ENCODE assay signal across 10 mouse cellular contexts in genomic region chr16:13640064-13640463, GRCm38 (mm10). TPM values are rescaled to one million over a fixed set of nuclear protein-coding genes. Genes with fewer than 3 reads are reported as not detected.
A peak's percentile ranks its signal among the peaks of the same experiment; 100 is the strongest.
DNase-seq lines count a peak whose midpoint lies in the region; ATAC-seq and TF ChIP-seq lines count a peak whose summit lies in the region.
"Had no signal": no experiment of that assay in that cellular context is flagged by ENCODE, and none has a peak within 500 bp of the region (broad histone marks: within the 10 kb centered on the region; RNA-seq: fewer than 3 reads in every experiment).

No protein-coding gene starts in this region.

- TF ChIP-seq CTCF in forebrain, postnatal 0 days (IDR thresholded peaks at IDR 0.05; ENCODE audit: low read depth): peak; percentile 45
- TF ChIP-seq CTCF in lung, adult 2 months (IDR thresholded peaks at IDR 0.05; ENCODE audit: insufficient read depth, low read length): peak; percentile 22; the same call in 1 of the 2 replicates

- TF ChIP-seq POLR2A in lung, adult 2 months (IDR thresholded peaks at IDR 0.05; ENCODE audit: borderline replicate concordance, extremely low read depth, low read depth, low read length): no peak

- no peaks in the 10 kb centered on the region for H3K9me3 ChIP-seq in forebrain, postnatal 0 days (ENCODE audit: low read length)
- no peaks in the 10 kb centered on the region for H3K9me3 ChIP-seq in forebrain, embryonic 11.5 days (ENCODE audit: control insufficient read depth, low read length)
- no peaks in the 10 kb centered on the region for H3K9me3 ChIP-seq in midbrain, embryonic 11.5 days (ENCODE audit: control insufficient read depth, low read length)
- H3K9me3 ChIP-seq: hindbrain, embryonic 13.5 days; liver, embryonic 13.5 days had no signal

- no peaks in the 10 kb centered on the region for H3K4me1 ChIP-seq in forebrain, postnatal 0 days (ENCODE audit: insufficient read depth)
- no peaks in the 10 kb centered on the region for H3K4me1 ChIP-seq in forebrain, embryonic 11.5 days (replicated peaks; ENCODE audit: control insufficient read depth, insufficient read depth, low read length)
- H3K4me1 ChIP-seq in lung, adult 2 months (ENCODE audit: control insufficient read depth, insufficient read depth, low read length): no peaks in the 10 kb centered on the region
- H3K4me1 ChIP-seq in midbrain, embryonic 11.5 days (ENCODE audit: control insufficient read depth, insufficient read depth, low read length): peaks cover 4% of the 10 kb centered on the region; the same call in 1 of the 2 replicates
- H3K4me1 ChIP-seq: hindbrain, embryonic 13.5 days; liver, embryonic 13.5 days had no signal

- DNase-seq in forebrain, postnatal 0 days: no peak
- no peak for DNase-seq in forebrain, embryonic 11.5 days (ENCODE audit: low spot score)
- DNase-seq in lung, adult 2 months: no peak
- DNase-seq in lung, postnatal 25 days (ENCODE audit: low spot score): no peak
- peak; percentile 31 for DNase-seq in adipocyte (ENCODE audit: low spot score)
- peak; percentile 35 for DNase-seq in splenic B cell, adult 2 months (ENCODE audit: low read depth, low spot score)
- no peak for DNase-seq in midbrain, embryonic 11.5 days (ENCODE audit: low spot score, missing footprints)
- DNase-seq in right cerebral cortex, postnatal 25 days: no peak
- DNase-seq: liver, embryonic 13.5 days had no signal

- H3K9ac ChIP-seq in forebrain, postnatal 0 days: no peak overlapping the region
- no peak overlapping the region for H3K9ac ChIP-seq in forebrain, embryonic 11.5 days (ENCODE audit: low read length)
- H3K9ac ChIP-seq in midbrain, embryonic 11.5 days (ENCODE audit: low read length): no peak overlapping the region
- H3K9ac ChIP-seq: hindbrain, embryonic 13.5 days; liver, embryonic 13.5 days had no signal

- no peak overlapping the region for H3K27ac ChIP-seq in forebrain, postnatal 0 days (ENCODE audit: low read depth, low read length)
- no peak overlapping the region for H3K27ac ChIP-seq in forebrain, embryonic 11.5 days (ENCODE audit: low read depth, low read length)
- H3K27ac ChIP-seq in midbrain, embryonic 11.5 days (ENCODE audit: low read depth, low read length): no peak overlapping the region
- H3K27ac ChIP-seq: hindbrain, embryonic 13.5 days; liver, embryonic 13.5 days had no signal

- H3K4me2 ChIP-seq in forebrain, postnatal 0 days (ENCODE audit: low read depth): no peak overlapping the region
- H3K4me2 ChIP-seq in forebrain, embryonic 11.5 days (ENCODE audit: low read depth, low read length, severe bottlenecking): no peak overlapping the region
- no peak overlapping the region for H3K4me2 ChIP-seq in midbrain, embryonic 11.5 days
- H3K4me2 ChIP-seq: hindbrain, embryonic 13.5 days; liver, embryonic 13.5 days had no signal

- H3K4me3 ChIP-seq in forebrain, postnatal 0 days (ENCODE audit: low read depth, low read length): no peak overlapping the region
- H3K4me3 ChIP-seq in forebrain, embryonic 11.5 days (ENCODE audit: low read depth, low read length): no peak overlapping the region
- H3K4me3 ChIP-seq in lung, adult 2 months (replicated peaks; ENCODE audit: extremely low read depth, low read depth, low read length): no peak overlapping the region
- no peak overlapping the region for H3K4me3 ChIP-seq in midbrain, embryonic 11.5 days (ENCODE audit: low read depth, low read length)
- H3K4me3 ChIP-seq: hindbrain, embryonic 13.5 days; liver, embryonic 13.5 days had no signal

- WGBS in forebrain, postnatal 0 days: 82% methylated on average over 7 of the region's 7 CpGs
- WGBS in forebrain, embryonic 11.5 days: 78% methylated on average over 7 of the region's 7 CpGs
- WGBS in lung, adult 2 months: 81% methylated on average over 7 of the region's 7 CpGs
- 83% methylated on average over 7 of the region's 7 CpGs for WGBS in midbrain, embryonic 11.5 days

- no peak for ATAC-seq in forebrain, postnatal 0 days
- ATAC-seq in forebrain, embryonic 11.5 days (replicated peaks; ENCODE audit: low FRiP score): no peak
- ATAC-seq in midbrain, embryonic 11.5 days (ENCODE audit: low FRiP score): no peak

- H3K36me3 ChIP-seq in forebrain, postnatal 0 days (ENCODE audit: insufficient read depth): peaks cover 23% of the 10 kb centered on the region
- no peaks in the 10 kb centered on the region; the same call in 1 of the 2 replicates for H3K36me3 ChIP-seq in forebrain, embryonic 11.5 days (ENCODE audit: control insufficient read depth, insufficient read depth, low read length)
- H3K36me3 ChIP-seq in splenic B cell, adult 2 months (ENCODE audit: control insufficient read depth, insufficient read depth, low read length, poor library complexity, severe bottlenecking): no peaks in the 10 kb centered on the region; the same call in 1 of the 2 replicates
- peaks cover 3% of the 10 kb centered on the region for H3K36me3 ChIP-seq in midbrain, embryonic 11.5 days (ENCODE audit: control insufficient read depth, insufficient read depth, low read length)

- H3K27me3 ChIP-seq in forebrain, postnatal 0 days (ENCODE audit: insufficient read depth, low read length): no peaks in the 10 kb centered on the region
- H3K27me3 ChIP-seq in forebrain, embryonic 11.5 days (ENCODE audit: control insufficient read depth, insufficient read depth, low read length): no peaks in the 10 kb centered on the region
- no peaks in the 10 kb centered on the region for H3K27me3 ChIP-seq in splenic B cell, adult 2 months (ENCODE audit: control insufficient read depth, insufficient read depth, low read length, poor library complexity, severe bottlenecking)
- no peaks in the 10 kb centered on the region for H3K27me3 ChIP-seq in midbrain, embryonic 11.5 days (ENCODE audit: control insufficient read depth, insufficient read depth, low read length)
- H3K27me3 ChIP-seq: hindbrain, embryonic 13.5 days; liver, embryonic 13.5 days had no signal

RNA-seq across cellular contexts. Expression of gene Parn, which starts 27.9 kb away (rescaled TPM):
- 17.2 and 20.9 TPM in 2 replicates for total RNA-seq in forebrain, postnatal 0 days (2014; rRNA removed)
- 34.9 and 38.1 TPM in 2 replicates for polyA plus RNA-seq in forebrain, postnatal 0 days (2015; fragmentation: Nextera tagmentation; extraction: Ambion mirVana)
- 43.3 and 44.1 TPM in 2 replicates for polyA plus RNA-seq in forebrain, embryonic 11.5 days (2014; fragmentation: Nextera tagmentation; extraction: Ambion mirVana)
- 9.3 and 15.1 TPM in 2 replicates for polyA plus RNA-seq in lung, adult 2 months (2012; rRNA removed)
- polyA plus RNA-seq in midbrain, embryonic 11.5 days (2014; fragmentation: Nextera tagmentation; extraction: Ambion mirVana): 44.1 and 45.9 TPM in 2 replicates

RNA-seq across cellular contexts. Expression of gene Bfar, which starts 31.6 kb away (rescaled TPM):
- total RNA-seq in forebrain, postnatal 0 days (2014; rRNA removed): 39.8 and 41.2 TPM in 2 replicates
- polyA plus RNA-seq in forebrain, postnatal 0 days (2015; fragmentation: Nextera tagmentation; extraction: Ambion mirVana): 25.1 and 33.0 TPM in 2 replicates
- polyA plus RNA-seq in forebrain, embryonic 11.5 days (2014; fragmentation: Nextera tagmentation; extraction: Ambion mirVana): 41.2 and 48.4 TPM in 2 replicates
- 17.3 and 21.7 TPM in 2 replicates for polyA plus RNA-seq in lung, adult 2 months (2012; rRNA removed)
- 41.6 and 43.3 TPM in 2 replicates for polyA plus RNA-seq in midbrain, embryonic 11.5 days (2014; fragmentation: Nextera tagmentation; extraction: Ambion mirVana)

RNA-seq across cellular contexts. Expression of gene 3110001I22Rik, which starts 31.7 kb away (rescaled TPM):
- 5.6 and 7.7 TPM in 2 replicates for total RNA-seq in forebrain, postnatal 0 days (2014; rRNA removed)
- polyA plus RNA-seq in forebrain, postnatal 0 days (2015; fragmentation: Nextera tagmentation; extraction: Ambion mirVana): 3.5 and 3.6 TPM in 2 replicates
- polyA plus RNA-seq in forebrain, embryonic 11.5 days (2014; fragmentation: Nextera tagmentation; extraction: Ambion mirVana): 9.1 and 9.9 TPM in 2 replicates
- 0.79 and 1.2 TPM in 2 replicates for polyA plus RNA-seq in lung, adult 2 months (2012; rRNA removed)
- polyA plus RNA-seq in midbrain, embryonic 11.5 days (2014; fragmentation: Nextera tagmentation; extraction: Ambion mirVana): 11.5 and 12.6 TPM in 2 replicates

Comparison
In these comparisons a context has a peak if more than half of its experiments do, and no peak if none do; other contexts are left out.
1. DNase-seq: peak in adipocyte (single experiment) and splenic B cell, adult 2 months (single experiment); none in forebrain, postnatal 0 days (single experiment), forebrain, embryonic 11.5 days (single experiment), lung, adult 2 months (single experiment), lung, postnatal 25 days (single experiment), midbrain, embryonic 11.5 days (single experiment) and right cerebral cortex, postnatal 25 days (single experiment).